Mouse (Mus musculus): ENCODE measurements around the gene Mcm2. TPM values are rescaled to one million over a fixed set of nuclear protein-coding genes. Genes with fewer than 3 reads are reported as not detected.
A peak's percentile ranks its signal among the peaks of the same experiment; 100 is the strongest.

The Mcm2 gene
- polyA plus RNA-seq, 1 experiment from 2014 or later = 120 TPM

GRCm38 (mm10) chr6:88924502-88925275 lies 26.1 kb upstream of the Mcm2 start:
- H3K4me1 ChIP-seq = peaks cover 46% of the 10 kb centered on the region
- peak overlapping the region; percentile 79 for H3K27ac ChIP-seq
- 2% methylated on average over 5 of the region's 5 CpGs for WGBS
- 0 out of 2 replicates have a peak overlapping the region, but pooled peaks have one; percentile 1 for H3K4me2 ChIP-seq (replicated peaks)
- no peak for ATAC-seq (ENCODE audit: low FRiP score, low read depth)
- H3K9ac ChIP-seq = no peak overlapping the region
- H3K9me3 ChIP-seq = no peaks in the 10 kb centered on the region
- no peaks in the 10 kb centered on the region for H3K27me3 ChIP-seq (replicated peaks)
- H3K4me3 ChIP-seq = no peak overlapping the region
- H3K36me3 ChIP-seq = no peaks in the 10 kb centered on the region

GRCm38 (mm10) chr6:88918802-88919201 lies 20.2 kb upstream of the Mcm2 start:
- H3K36me3 ChIP-seq = no peaks in the 10 kb centered on the region
- H3K9me3 ChIP-seq = no peaks in the 10 kb centered on the region
- H3K27ac ChIP-seq = no peak overlapping the region
- whole genome bisulfite sequencing = 77% methylated on average over 8 of the region's 8 CpGs
- H3K4me3 ChIP-seq = no peak overlapping the region
- ATAC-seq (ENCODE audit: low FRiP score, low read depth) = no peak
- H3K9ac ChIP-seq = no peak overlapping the region
- H3K4me2 ChIP-seq (replicated peaks) = no peak overlapping the region
- no peaks in the 10 kb centered on the region for H3K27me3 ChIP-seq (replicated peaks)
- H3K4me1 ChIP-seq = peaks cover under 1% of the 10 kb centered on the region; the same call in 1 of the 2 replicates

GRCm38 (mm10) chr6:88916153-88916552 lies 17.6 kb upstream of the Mcm2 start:
- H3K36me3 ChIP-seq = peaks cover 19% of the 10 kb centered on the region; the same call in 1 of the 2 replicates
- no peak overlapping the region for H3K9ac ChIP-seq
- H3K4me1 ChIP-seq = no peaks in the 10 kb centered on the region
- WGBS = 53% methylated on average over 1 of the region's 1 CpGs
- H3K27me3 ChIP-seq (replicated peaks) = no peaks in the 10 kb centered on the region
- no peak overlapping the region for H3K4me2 ChIP-seq (replicated peaks)
- no peak for ATAC-seq (ENCODE audit: low FRiP score, low read depth)
- H3K9me3 ChIP-seq = no peaks in the 10 kb centered on the region
- no peak overlapping the region for H3K4me3 ChIP-seq
- no peak overlapping the region for H3K27ac ChIP-seq

GRCm38 (mm10) chr6:88915510-88915909 lies 16.9 kb upstream of the Mcm2 start:
- H3K4me3 ChIP-seq = no peak overlapping the region
- H3K4me1 ChIP-seq = no peaks in the 10 kb centered on the region
- H3K27me3 ChIP-seq (replicated peaks) = no peaks in the 10 kb centered on the region
- no peak overlapping the region for H3K4me2 ChIP-seq (replicated peaks)
- no peak overlapping the region for H3K27ac ChIP-seq
- H3K9me3 ChIP-seq = no peaks in the 10 kb centered on the region
- 89% methylated on average over 4 of the region's 4 CpGs for WGBS
- peaks cover 25% of the 10 kb centered on the region for H3K36me3 ChIP-seq
- H3K9ac ChIP-seq = no peak overlapping the region
- no peak for ATAC-seq (ENCODE audit: low FRiP score, low read depth)

- Histone ChIP-seq H3K9me3 (no peaks in the 10 kb centered on the region), H3K4me2 (replicated peaks) (no peak overlapping the region), H3K9ac (no peak overlapping the region), H3K4me3 (no peak overlapping the region), H3K36me3 (peaks cover 31% of the 10 kb centered on the region), H3K27me3 (replicated peaks) (no peaks in the 10 kb centered on the region), H3K4me1 (no peaks in the 10 kb centered on the region), H3K27ac (no peak overlapping the region)
- ATAC-seq (ENCODE audit: low FRiP score, low read depth) = no peak
- WGBS = 70% methylated on average over 5 of the region's 5 CpGs
Observed at GRCm38 (mm10) chr6:88914799-88915198, 16.2 kb upstream of the Mcm2 start.

GRCm38 (mm10) chr6:88913440-88913839 lies 14.9 kb upstream of the Mcm2 start:
- Histone ChIP-seq H3K9ac (no peak overlapping the region), H3K27ac (no peak overlapping the region), H3K36me3 (peaks cover 41% of the 10 kb centered on the region), H3K4me1 (no peaks in the 10 kb centered on the region), H3K27me3 (replicated peaks) (no peaks in the 10 kb centered on the region), H3K9me3 (no peaks in the 10 kb centered on the region), H3K4me2 (replicated peaks) (no peak overlapping the region), H3K4me3 (no peak overlapping the region)
- ATAC-seq (ENCODE audit: low FRiP score, low read depth) = no peak

- no peak overlapping the region for H3K27ac ChIP-seq
- H3K9me3 ChIP-seq = no peaks in the 10 kb centered on the region
- H3K36me3 ChIP-seq = peaks cover 44% of the 10 kb centered on the region
- H3K4me3 ChIP-seq = no peak overlapping the region
- no peak overlapping the region for H3K4me2 ChIP-seq (replicated peaks)
- no peak for ATAC-seq (ENCODE audit: low FRiP score, low read depth)
- no peaks in the 10 kb centered on the region for H3K27me3 ChIP-seq (replicated peaks)
- H3K4me1 ChIP-seq = no peaks in the 10 kb centered on the region
- H3K9ac ChIP-seq = no peak overlapping the region
- 84% methylated on average over 4 of the region's 4 CpGs for WGBS
Observed at GRCm38 (mm10) chr6:88913022-88913421, 14.4 kb upstream of the Mcm2 start.

- no peaks in the 10 kb centered on the region for H3K9me3 ChIP-seq
- ATAC-seq (ENCODE audit: low FRiP score, low read depth) = no peak
- WGBS = 92% methylated on average over 6 of the region's 6 CpGs
- H3K4me3 ChIP-seq = no peak overlapping the region
- no peak overlapping the region for H3K9ac ChIP-seq
- H3K27me3 ChIP-seq (replicated peaks) = no peaks in the 10 kb centered on the region
- no peak overlapping the region for H3K27ac ChIP-seq
- no peak overlapping the region for H3K4me2 ChIP-seq (replicated peaks)
- H3K36me3 ChIP-seq = peaks cover 44% of the 10 kb centered on the region
- H3K4me1 ChIP-seq = peaks cover 8% of the 10 kb centered on the region
Observed at GRCm38 (mm10) chr6:88909151-88909550, 10.6 kb upstream of the Mcm2 start.

- 22% methylated on average over 16 of the region's 16 CpGs for WGBS
- H3K4me1 ChIP-seq = peaks cover 26% of the 10 kb centered on the region
- no peaks in the 10 kb centered on the region for H3K27me3 ChIP-seq (replicated peaks)
- no peak overlapping the region for H3K4me3 ChIP-seq
- no peak overlapping the region for H3K9ac ChIP-seq
- peak; percentile 19; the same call in 1 of the 2 replicates for ATAC-seq (ENCODE audit: low FRiP score, low read depth)
- H3K4me2 ChIP-seq (replicated peaks) = 0 out of 2 replicates have a peak overlapping the region, but pooled peaks have one; percentile 6
- H3K27ac ChIP-seq = no peak overlapping the region
- H3K36me3 ChIP-seq = peaks cover 29% of the 10 kb centered on the region
- no peaks in the 10 kb centered on the region for H3K9me3 ChIP-seq
Observed at GRCm38 (mm10) chr6:88906369-88907108, 8.0 kb upstream of the Mcm2 start.

- 91% methylated on average over 7 of the region's 7 CpGs for WGBS
- H3K9me3 ChIP-seq = no peaks in the 10 kb centered on the region
- H3K4me3 ChIP-seq = no peak overlapping the region
- no peak overlapping the region for H3K4me2 ChIP-seq (replicated peaks)
- H3K4me1 ChIP-seq = peaks cover 31% of the 10 kb centered on the region
- peaks cover 15% of the 10 kb centered on the region for H3K36me3 ChIP-seq
- ATAC-seq (ENCODE audit: low FRiP score, low read depth) = no peak
- no peak overlapping the region for H3K27ac ChIP-seq
- H3K27me3 ChIP-seq (replicated peaks) = no peaks in the 10 kb centered on the region
- H3K9ac ChIP-seq = no peak overlapping the region
Observed at GRCm38 (mm10) chr6:88905042-88905441, 6.5 kb upstream of the Mcm2 start.

- Histone ChIP-seq H3K9me3 (no peaks in the 10 kb centered on the region), H3K27ac (no peak overlapping the region), H3K4me1 (peaks cover 31% of the 10 kb centered on the region), H3K4me2 (replicated peaks) (peak overlapping the region; percentile 93; the same call in 1 of the 2 replicates), H3K4me3 (no peak overlapping the region), H3K27me3 (replicated peaks) (no peaks in the 10 kb centered on the region), H3K9ac (no peak overlapping the region), H3K36me3 (peaks cover 10% of the 10 kb centered on the region)
- 90% methylated on average over 4 of the region's 4 CpGs for WGBS
- no peak for ATAC-seq (ENCODE audit: low FRiP score, low read depth)
Observed at GRCm38 (mm10) chr6:88904456-88904974, 5.9 kb upstream of the Mcm2 start.

- Histone ChIP-seq H3K27me3 (replicated peaks) (no peaks in the 10 kb centered on the region), H3K36me3 (peaks cover 3% of the 10 kb centered on the region; the same call in 1 of the 2 replicates), H3K4me1 (peaks cover 31% of the 10 kb centered on the region), H3K4me3 (no peak overlapping the region), H3K9me3 (no peaks in the 10 kb centered on the region), H3K9ac (0 out of 2 replicates have a peak overlapping the region, but pooled peaks have one; percentile 26), H3K27ac (no peak overlapping the region), H3K4me2 (replicated peaks) (peak overlapping the region; percentile 93)
- no peak for ATAC-seq (ENCODE audit: low FRiP score, low read depth)
- WGBS = 87% methylated on average over 5 of the region's 5 CpGs
Observed at GRCm38 (mm10) chr6:88903708-88904107, 5.1 kb upstream of the Mcm2 start.

All from neural tube, embryonic 12.5 days (tissue).